Mouse (Mus musculus): Measurements from ENCODE around the gene Gm20388. TPM values are rescaled to one million over a fixed set of nuclear protein-coding genes. Genes with fewer than 3 reads are reported as not detected.

Gm20388 gene
- polyA plus RNA-seq, 1 experiment, result 23.9 TPM

- peaks cover 11% of the 10 kb centered on the region for H3K4me1 ChIP-seq (ENCODE audit: control insufficient read depth, insufficient read depth, low read length)
- TF ChIP-seq CTCF (IDR thresholded peaks at IDR 0.05; ENCODE audit: extremely low read depth, insufficient read depth, low read length), result no peak
- no peak for TF ChIP-seq POLR2A (IDR thresholded peaks at IDR 0.05; ENCODE audit: extremely low read depth, insufficient read depth, low read length)
- H3K4me3 ChIP-seq (ENCODE audit: insufficient read depth, low read length), result no peak overlapping the region
- H3K27ac ChIP-seq (ENCODE audit: insufficient read depth, low read length), result peak overlapping the region; percentile 74; the same call in 1 of the 2 replicates
Observed at GRCm38 (mm10) chr8:122556030-122557009, 2645.7 kb downstream of the Gm20388 start.

GRCm38 (mm10) chr8:122557248-122558038 lies 2646.8 kb downstream of the Gm20388 start:
- TF ChIP-seq POLR2A (IDR thresholded peaks at IDR 0.05; ENCODE audit: extremely low read depth, insufficient read depth, low read length) (no peak), CTCF (IDR thresholded peaks at IDR 0.05; ENCODE audit: extremely low read depth, insufficient read depth, low read length) (no peak)
- Histone ChIP-seq H3K4me1 (ENCODE audit: control insufficient read depth, insufficient read depth, low read length) (peaks cover 11% of the 10 kb centered on the region), H3K27ac (ENCODE audit: insufficient read depth, low read length) (no peak overlapping the region), H3K4me3 (ENCODE audit: insufficient read depth, low read length) (no peak overlapping the region)

GRCm38 (mm10) chr8:122558671-122559349 lies 2648.2 kb downstream of the Gm20388 start:
- H3K4me3 ChIP-seq (ENCODE audit: insufficient read depth, low read length), result no peak overlapping the region
- no peak overlapping the region for H3K27ac ChIP-seq (ENCODE audit: insufficient read depth, low read length)
- peaks cover 11% of the 10 kb centered on the region for H3K4me1 ChIP-seq (ENCODE audit: control insufficient read depth, insufficient read depth, low read length)
- TF ChIP-seq POLR2A (IDR thresholded peaks at IDR 0.05; ENCODE audit: extremely low read depth, insufficient read depth, low read length), result no peak
- TF ChIP-seq CTCF (IDR thresholded peaks at IDR 0.05; ENCODE audit: extremely low read depth, insufficient read depth, low read length), result no peak

GRCm38 (mm10) chr8:122561199-122561598 lies 2650.6 kb downstream of the Gm20388 start:
- Histone ChIP-seq H3K27ac (ENCODE audit: insufficient read depth, low read length) (no peak overlapping the region), H3K4me3 (ENCODE audit: insufficient read depth, low read length) (no peak overlapping the region), H3K4me1 (ENCODE audit: control insufficient read depth, insufficient read depth, low read length) (peaks cover 3% of the 10 kb centered on the region)
- TF ChIP-seq POLR2A (IDR thresholded peaks at IDR 0.05; ENCODE audit: extremely low read depth, insufficient read depth, low read length) (no peak), CTCF (IDR thresholded peaks at IDR 0.05; ENCODE audit: extremely low read depth, insufficient read depth, low read length) (no peak)

GRCm38 (mm10) chr8:122564363-122565352 lies 2654.0 kb downstream of the Gm20388 start:
- Histone ChIP-seq H3K4me1 (ENCODE audit: control insufficient read depth, insufficient read depth, low read length) (peaks cover 2% of the 10 kb centered on the region; the same call in 1 of the 2 replicates), H3K4me3 (ENCODE audit: insufficient read depth, low read length) (no peak overlapping the region), H3K27ac (ENCODE audit: insufficient read depth, low read length) (no peak overlapping the region; the same call in 1 of the 2 replicates)
- no peak for TF ChIP-seq CTCF (IDR thresholded peaks at IDR 0.05; ENCODE audit: extremely low read depth, insufficient read depth, low read length)
- no peak for TF ChIP-seq POLR2A (IDR thresholded peaks at IDR 0.05; ENCODE audit: extremely low read depth, insufficient read depth, low read length)

GRCm38 (mm10) chr8:122566766-122567165 lies 2656.1 kb downstream of the Gm20388 start:
- TF ChIP-seq POLR2A (IDR thresholded peaks at IDR 0.05; ENCODE audit: extremely low read depth, insufficient read depth, low read length) (no peak), CTCF (IDR thresholded peaks at IDR 0.05; ENCODE audit: extremely low read depth, insufficient read depth, low read length) (no peak)
- peaks cover 2% of the 10 kb centered on the region; the same call in 1 of the 2 replicates for H3K4me1 ChIP-seq (ENCODE audit: control insufficient read depth, insufficient read depth, low read length)
- H3K27ac ChIP-seq (ENCODE audit: insufficient read depth, low read length), result peak overlapping the region; percentile 2; the same call in 1 of the 2 replicates
- H3K4me3 ChIP-seq (ENCODE audit: insufficient read depth, low read length), result peak overlapping the region; percentile 53

GRCm38 (mm10) chr8:122567361-122568108 lies 2656.9 kb downstream of the Gm20388 start, which contains the start of gene Cdt1:
TSS of gene Cdt1 (plus strand) at chr8:122568015.
- peak within 1 kb of the TSS; percentile 80 for H3K27ac ChIP-seq (ENCODE audit: insufficient read depth, low read length)
- peaks cover 2% of the 10 kb centered on the region; the same call in 1 of the 2 replicates for H3K4me1 ChIP-seq (ENCODE audit: control insufficient read depth, insufficient read depth, low read length)
- peak within 1 kb of the TSS; percentile 53 for H3K4me3 ChIP-seq (ENCODE audit: insufficient read depth, low read length)
- TF ChIP-seq CTCF (IDR thresholded peaks at IDR 0.05; ENCODE audit: extremely low read depth, insufficient read depth, low read length), result no peak
- TF ChIP-seq POLR2A (IDR thresholded peaks at IDR 0.05; ENCODE audit: extremely low read depth, insufficient read depth, low read length), result peak; percentile 75

Measured in cortical plate, adult 2 months (tissue).